Mouse (Mus musculus) heart, adult 2 months (tissue): ENCODE results near the gene Laptm4a.
"Not testable (repeated sequence)": the region's sequence is repeated elsewhere in the genome, so short reads cannot be mapped to it uniquely, and the experiment has no call there.

Source experiments
- CTCF ChIP-seq: fragments of 200-600 bp; IDR thresholded peaks from 2 replicates; pipeline ENCODE4 v1.8.1; 2022; ENCODE audit warnings: antibody characterized with exemption, mild to moderate bottlenecking, moderate library complexity
- EP300 ChIP-seq: fragments of 200-500 bp; IDR thresholded peaks from 2 replicates; pipeline ENCODE4 v1.6.1; 2011; ENCODE audit warnings: low read depth, low read length, control low read depth; ENCODE audit not compliant: insufficient read depth
- POLR2A ChIP-seq: fragments of 200-500 bp; IDR thresholded peaks from 2 replicates; pipeline ENCODE4 v1.6.1; 2011; ENCODE audit warnings: mild to moderate bottlenecking, low read depth, low read length, control low read depth; ENCODE audit not compliant: insufficient read depth

DNA sequence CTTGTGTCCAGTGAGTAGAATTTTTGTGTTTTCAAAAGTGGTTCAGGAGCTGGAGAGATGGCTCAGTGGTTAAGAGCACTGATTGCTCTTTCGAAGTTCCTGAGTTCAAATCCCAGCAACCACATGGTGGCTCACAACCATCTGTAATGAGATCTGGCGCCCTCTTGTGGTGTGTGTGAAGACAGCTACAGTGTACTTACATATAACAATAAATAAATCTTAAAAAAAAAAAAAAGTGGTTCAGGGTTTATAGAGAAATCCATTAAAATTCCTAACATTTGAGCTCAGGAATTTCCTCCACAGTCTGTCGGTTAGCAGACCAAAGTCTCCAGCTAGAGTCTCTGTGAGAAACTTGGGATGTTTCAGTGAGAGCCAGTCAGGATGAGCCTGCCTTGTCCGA, 14.7 kb downstream of the Laptm4a start:
- TF ChIP-seq CTCF: peak; percentile 73
- TF ChIP-seq POLR2A, EP300: not testable (repeated sequence)
